Mouse (Mus musculus) midbrain, embryonic 13.5 days (tissue): ENCODE measurements around the gene Poc1b. TPM values are rescaled to one million over a fixed set of nuclear protein-coding genes. Genes with fewer than 3 reads are reported as not detected.
"Not testable (repeated sequence)": the region's sequence is repeated elsewhere in the genome, so short reads cannot be mapped to it uniquely, and the experiment has no call there.

Experiments
- ATAC-seq: fragments of 200-750 bp; cut with Nextera tagmentation; 2 replicates; pipeline ENCODE4 v1.8.0; 2017; ENCODE audit warnings: mild to moderate bottlenecking, moderate TSS enrichment, moderate library complexity
- H3K27ac ChIP-seq: fragments of 300-500 bp; sonication (generic); 2 replicates; pipeline ENCODE4 v1.5.1; 2015; ENCODE audit warnings: inconsistent platforms, mild to moderate bottlenecking, moderate library complexity
- H3K27me3 ChIP-seq: fragments of 300-500 bp; sonication (generic); 2 replicates; pipeline ENCODE4 v1.6.1; 2015; ENCODE audit warnings: mild to moderate bottlenecking, inconsistent platforms
- H3K36me3 ChIP-seq: fragments of 300-500 bp; sonication (generic); 2 replicates; pipeline ENCODE4 v1.6.1; 2015; ENCODE audit warnings: mild to moderate bottlenecking, inconsistent platforms
- H3K4me1 ChIP-seq: fragments of 300-500 bp; sonication (generic); replicated peaks from 2 replicates; pipeline ENCODE4 v1.6.1; 2015; ENCODE audit warnings: inconsistent platforms
- H3K4me2 ChIP-seq: fragments of 300-500 bp; sonication (generic); replicated peaks from 2 replicates; pipeline ENCODE4 v1.6.1; 2015; ENCODE audit warnings: moderate library complexity, mild to moderate bottlenecking, inconsistent platforms
- H3K4me3 ChIP-seq: fragments of 300-500 bp; sonication (generic); replicated peaks from 2 replicates; pipeline ENCODE4 v1.5.1; 2015; ENCODE audit warnings: mild to moderate bottlenecking, inconsistent platforms
- H3K9ac ChIP-seq: fragments of 300-500 bp; sonication (generic); replicated peaks from 2 replicates; pipeline ENCODE4 v1.6.1; 2015; ENCODE audit warnings: mild to moderate bottlenecking, inconsistent platforms
- H3K9me3 ChIP-seq: fragments of 300-500 bp; sonication (generic); 2 replicates; pipeline ENCODE4 v1.6.1; 2016; ENCODE audit warnings: mild to moderate bottlenecking, inconsistent platforms
- WGBS: fragments of 180-500 bp; shearing (Covaris S2); methylation state at CpG from one replicate; pipeline ENCODE4 v1.1.7; 2015; 5-methylcytosine and 5-hydroxymethylcytosine counted together
- polyA plus RNA-seq: library from polyadenylated mRNA; unstranded; fragments of >200 nt; fragmentation: Nextera tagmentation; extraction: Ambion mirVana; gene quantifications from 2 replicates; pipeline ENCODE4 v1.2.1, GENCODE M21; 2015

Poc1b gene
- polyA plus RNA-seq, 1 experiment from 2014 or later: 13.7 TPM

GRCm38 (mm10) chr10:99216570-99216969 is 109.7 kb downstream of the Poc1b start:
- not testable (repeated sequence) for H3K4me1 ChIP-seq, ATAC-seq, H3K27ac ChIP-seq, H3K36me3 ChIP-seq, H3K27me3 ChIP-seq, H3K9me3 ChIP-seq, H3K9ac ChIP-seq, H3K4me3 ChIP-seq, H3K4me2 ChIP-seq
- WGBS: 92% methylated on average over 15 of the region's 15 CpGs

GRCm38 (mm10) chr10:99221540-99221939 is 114.7 kb downstream of the Poc1b start:
- no peak overlapping the region for H3K9ac ChIP-seq
- H3K9me3 ChIP-seq: no peaks in the 10 kb centered on the region
- no peak overlapping the region for H3K27ac ChIP-seq
- H3K4me3 ChIP-seq: no peak overlapping the region
- H3K4me1 ChIP-seq: no peaks in the 10 kb centered on the region
- WGBS: 90% methylated on average over 8 of the region's 8 CpGs
- no peaks in the 10 kb centered on the region for H3K36me3 ChIP-seq
- no peak for ATAC-seq
- no peaks in the 10 kb centered on the region for H3K27me3 ChIP-seq
- no peak overlapping the region for H3K4me2 ChIP-seq

- H3K27me3 ChIP-seq: no peaks in the 10 kb centered on the region
- ATAC-seq: no peak
- H3K9me3 ChIP-seq: no peaks in the 10 kb centered on the region
- H3K9ac ChIP-seq: no peak overlapping the region
- no peak overlapping the region for H3K4me3 ChIP-seq
- WGBS: 86% methylated on average over 5 of the region's 5 CpGs
- no peaks in the 10 kb centered on the region for H3K36me3 ChIP-seq
- no peak overlapping the region for H3K4me2 ChIP-seq
- H3K4me1 ChIP-seq: 0 out of 2 replicates have a peak, but pooled peaks cover under 1% of the 10 kb centered on the region
- H3K27ac ChIP-seq: no peak overlapping the region
These were observed 115.9 kb downstream of the Poc1b start for GRCm38 (mm10) chr10:99222726-99223125.

GRCm38 (mm10) chr10:99224218-99224617 is 117.4 kb downstream of the Poc1b start:
- Histone ChIP-seq H3K36me3 (no peaks in the 10 kb centered on the region), H3K27me3 (no peaks in the 10 kb centered on the region), H3K9ac (no peak overlapping the region), H3K4me2 (no peak overlapping the region), H3K9me3 (no peaks in the 10 kb centered on the region), H3K4me1 (peaks cover 15% of the 10 kb centered on the region), H3K27ac (no peak overlapping the region), H3K4me3 (no peak overlapping the region)
- no peak for ATAC-seq
- WGBS: 76% methylated on average over 3 of the region's 3 CpGs

DNA sequence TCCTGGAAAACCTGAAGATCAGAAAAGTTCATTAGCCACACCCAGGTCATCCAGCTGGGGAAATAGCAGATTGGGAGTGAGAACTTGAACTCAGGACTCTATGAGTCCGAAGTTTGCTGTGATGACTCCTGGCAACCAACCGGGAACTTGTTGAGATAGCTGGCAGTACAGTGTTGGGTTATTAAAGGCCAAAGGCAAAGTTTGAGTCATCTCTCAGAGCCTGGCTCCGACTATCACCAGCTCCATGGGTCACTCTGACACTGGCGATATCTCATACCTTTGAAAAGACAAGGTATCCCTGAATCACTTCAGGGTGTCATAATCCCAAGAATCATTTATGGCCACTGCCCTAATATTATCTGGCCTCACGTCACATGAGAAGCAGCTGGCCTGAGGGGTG is 119.9 kb downstream of the Poc1b start:
- no peaks in the 10 kb centered on the region for H3K36me3 ChIP-seq
- no peak overlapping the region for H3K27ac ChIP-seq
- no peak for ATAC-seq
- H3K9me3 ChIP-seq: no peaks in the 10 kb centered on the region
- H3K4me1 ChIP-seq: peaks cover 19% of the 10 kb centered on the region
- no peaks in the 10 kb centered on the region for H3K27me3 ChIP-seq
- no peak overlapping the region for H3K4me2 ChIP-seq
- H3K9ac ChIP-seq: no peak overlapping the region
- H3K4me3 ChIP-seq: no peak overlapping the region
- WGBS: 94% methylated on average over 5 of the region's 5 CpGs

GRCm38 (mm10) chr10:99227968-99228864 is 121.4 kb downstream of the Poc1b start:
- Histone ChIP-seq H3K27me3 (no peaks in the 10 kb centered on the region), H3K9ac (no peak overlapping the region), H3K4me1 (peaks cover 19% of the 10 kb centered on the region), H3K4me3 (no peak overlapping the region), H3K27ac (no peak overlapping the region), H3K4me2 (peak overlapping the region; percentile 31), H3K9me3 (no peaks in the 10 kb centered on the region), H3K36me3 (no peaks in the 10 kb centered on the region)
- 32% methylated on average over 17 of the region's 17 CpGs for WGBS
- ATAC-seq: no peak

- 17% methylated on average over 16 of the region's 16 CpGs for WGBS
- Histone ChIP-seq H3K27me3 (no peaks in the 10 kb centered on the region), H3K4me3 (no peak overlapping the region), H3K27ac (no peak overlapping the region), H3K9me3 (no peaks in the 10 kb centered on the region), H3K4me2 (peak overlapping the region; percentile 31), H3K36me3 (no peaks in the 10 kb centered on the region), H3K9ac (no peak overlapping the region), H3K4me1 (peaks cover 19% of the 10 kb centered on the region)
- ATAC-seq: peak; percentile 56; the same call in 1 of the 2 replicates
These were observed 122.3 kb downstream of the Poc1b start for GRCm38 (mm10) chr10:99229031-99229684.

GRCm38 (mm10) chr10:99232518-99233227 is 125.8 kb downstream of the Poc1b start:
- Histone ChIP-seq H3K4me3 (no peak overlapping the region), H3K36me3 (no peaks in the 10 kb centered on the region), H3K27me3 (no peaks in the 10 kb centered on the region), H3K4me2 (no peak overlapping the region), H3K4me1 (peaks cover 19% of the 10 kb centered on the region), H3K9ac (no peak overlapping the region), H3K27ac (no peak overlapping the region), H3K9me3 (no peaks in the 10 kb centered on the region)
- no peak for ATAC-seq
- 84% methylated on average over 7 of the region's 7 CpGs for WGBS

DNA sequence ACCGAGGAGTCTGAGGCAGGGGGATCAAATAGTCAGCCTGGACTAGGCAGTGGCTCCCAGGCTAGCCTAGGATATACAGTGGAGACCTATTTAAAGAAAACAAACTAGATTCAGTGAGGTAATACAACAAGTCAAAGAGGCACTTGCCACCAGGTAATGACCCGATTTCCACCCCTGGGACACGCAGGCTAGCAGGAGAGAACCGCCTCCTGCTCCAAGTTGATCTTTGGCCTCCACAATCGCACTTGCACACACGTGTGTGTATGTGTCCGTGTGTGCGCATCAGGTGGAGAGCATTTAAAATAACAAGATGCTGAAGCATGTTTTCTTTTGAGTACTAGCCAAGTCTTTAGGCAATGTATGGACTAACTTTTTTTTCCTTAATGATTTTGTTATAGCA is 127.5 kb downstream of the Poc1b start:
- no peak for ATAC-seq
- 91% methylated on average over 8 of the region's 8 CpGs for WGBS
- H3K9me3 ChIP-seq: no peaks in the 10 kb centered on the region
- no peaks in the 10 kb centered on the region for H3K27me3 ChIP-seq
- H3K4me2 ChIP-seq: no peak overlapping the region
- no peak overlapping the region for H3K27ac ChIP-seq
- H3K36me3 ChIP-seq: no peaks in the 10 kb centered on the region
- H3K4me1 ChIP-seq: peaks cover 5% of the 10 kb centered on the region
- no peak overlapping the region for H3K9ac ChIP-seq
- H3K4me3 ChIP-seq: no peak overlapping the region

GRCm38 (mm10) chr10:99235081-99235480 is 128.2 kb downstream of the Poc1b start:
- no peak for ATAC-seq
- Histone ChIP-seq H3K4me3 (no peak overlapping the region), H3K9ac (no peak overlapping the region), H3K36me3 (no peaks in the 10 kb centered on the region), H3K9me3 (no peaks in the 10 kb centered on the region), H3K4me1 (0 out of 2 replicates have a peak, but pooled peaks cover 2% of the 10 kb centered on the region), H3K27me3 (no peaks in the 10 kb centered on the region), H3K4me2 (no peak overlapping the region), H3K27ac (no peak overlapping the region)
- 93% methylated on average over 9 of the region's 9 CpGs for WGBS

DNA sequence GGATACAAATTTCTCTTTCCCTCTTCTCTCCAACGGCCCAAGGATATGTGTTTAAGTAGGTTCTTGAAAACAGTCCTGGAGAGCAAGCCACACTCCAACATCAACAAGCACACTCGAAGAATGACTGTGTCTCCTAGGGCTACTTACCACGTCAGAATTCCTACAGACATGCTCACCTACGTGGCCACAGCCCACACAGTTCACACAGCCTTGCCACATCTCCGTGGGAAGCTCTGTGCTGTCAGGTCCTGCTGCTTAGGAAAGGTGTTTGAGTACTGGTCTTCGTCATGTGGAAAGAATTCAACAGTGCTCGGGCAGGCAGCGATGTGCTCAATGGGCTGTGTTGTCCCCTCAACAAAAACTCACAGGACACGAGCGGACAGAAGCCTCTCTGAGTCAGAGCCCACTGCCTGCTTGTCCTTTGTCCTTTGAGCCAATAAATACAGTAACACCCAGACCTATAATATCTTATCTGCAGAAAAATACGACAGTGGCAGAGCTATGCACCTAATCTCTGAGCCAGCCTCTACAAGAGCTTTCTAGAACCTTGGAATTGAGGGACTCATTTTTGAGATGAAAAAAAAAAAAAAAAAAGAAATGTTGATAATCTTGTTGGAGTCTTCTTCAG is 130.5 kb downstream of the Poc1b start:
- Histone ChIP-seq H3K36me3 (no peaks in the 10 kb centered on the region), H3K4me3 (no peak overlapping the region), H3K27ac (no peak overlapping the region), H3K9ac (no peak overlapping the region), H3K4me2 (no peak overlapping the region), H3K27me3 (no peaks in the 10 kb centered on the region), H3K4me1 (0 out of 2 replicates have a peak, but pooled peaks cover 2% of the 10 kb centered on the region), H3K9me3 (no peaks in the 10 kb centered on the region)
- WGBS: 84% methylated on average over 11 of the region's 11 CpGs
- ATAC-seq: no peak
